Mouse (Mus musculus) c-Kit-positive CD71-negative TER-119-negative erythroid progenitor cells, embryonic 14.5 days (primary cell): ENCODE results near the gene Gm10961.

Experiments used
- DNase-seq: peaks from one replicate; pipeline ENCODE4 v3.0.0-alpha.2; 2013; ENCODE audit warnings: low read depth

Gm10961 gene

DNA sequence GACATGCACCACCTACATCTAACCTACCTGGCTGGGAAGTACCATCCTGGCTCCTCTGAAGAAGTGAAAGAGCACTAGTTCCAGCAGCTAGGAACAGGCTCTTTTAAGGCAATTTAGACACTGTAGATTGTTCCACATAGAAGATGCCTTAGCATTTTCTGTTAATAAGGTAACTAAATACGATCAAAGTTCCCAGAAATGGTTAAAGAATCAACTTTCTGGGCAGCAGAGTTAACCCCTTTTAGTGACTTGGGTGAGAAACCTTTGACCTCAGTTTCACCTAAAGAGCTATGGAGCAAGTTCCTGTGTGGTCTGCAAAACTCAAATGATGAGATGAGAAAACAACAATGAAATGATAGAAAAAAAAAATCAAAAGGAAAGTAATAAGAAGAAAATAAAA lies 33.5 kb downstream of the Gm10961 start:
- no peak for DNase-seq

DNA sequence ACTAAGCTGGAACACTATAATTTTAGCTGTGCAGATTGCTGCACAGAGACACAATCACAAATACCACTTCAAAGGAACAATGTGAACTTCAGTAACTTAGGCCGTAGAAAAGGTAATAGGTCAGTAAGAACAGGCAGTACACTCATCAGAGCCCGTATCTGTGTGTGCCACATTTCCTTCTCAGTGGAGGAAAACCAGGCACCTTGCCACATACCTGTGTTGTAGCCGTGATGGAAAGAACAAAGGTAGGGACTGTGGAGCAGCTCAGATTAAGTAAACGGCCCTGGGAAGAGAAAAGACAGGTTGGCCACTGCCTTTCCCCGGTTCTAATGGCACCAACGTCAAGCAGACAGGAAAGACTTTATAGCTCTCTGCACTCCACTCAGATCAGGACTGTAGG lies 36.3 kb downstream of the Gm10961 start:
- DNase-seq = no peak

DNA sequence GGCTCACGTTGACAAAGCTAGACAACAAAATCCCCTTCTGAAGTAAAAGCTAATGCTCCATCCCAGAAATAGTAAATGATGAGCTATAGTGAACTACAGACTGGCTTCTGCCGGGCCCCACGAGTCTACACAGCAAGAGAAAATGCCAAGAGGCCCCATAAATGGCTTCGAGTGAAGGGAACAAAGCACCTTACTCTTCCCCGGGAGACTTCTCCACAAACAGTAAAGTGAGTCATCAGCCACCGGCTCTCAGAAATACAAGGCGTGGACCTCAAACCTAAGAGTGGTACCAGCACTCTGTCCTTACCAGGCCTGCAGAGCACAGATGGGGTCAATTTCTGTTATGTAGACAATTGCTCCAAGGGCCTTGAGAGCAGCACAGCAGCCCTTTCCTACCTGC lies 37.7 kb downstream of the Gm10961 start:
- DNase-seq = no peak

DNA sequence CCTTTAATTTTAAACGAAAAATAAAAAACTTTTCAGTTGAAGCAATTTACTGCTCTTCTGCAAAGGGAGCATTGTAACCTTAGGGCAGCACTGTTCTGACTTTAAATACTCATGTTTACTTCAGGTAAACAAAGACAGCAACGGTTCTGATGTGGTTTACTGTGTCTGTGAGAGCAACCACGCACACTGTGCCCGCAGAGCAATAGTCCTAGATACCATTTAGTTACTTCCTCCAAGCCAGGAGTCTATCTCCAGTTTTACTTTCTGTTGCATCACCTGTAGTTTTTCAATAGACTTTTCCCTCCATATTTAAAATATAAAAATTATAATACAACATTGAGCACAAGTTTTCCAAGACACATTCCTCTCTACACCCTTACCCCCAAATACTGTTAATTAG lies 39.4 kb downstream of the Gm10961 start:
- no peak for DNase-seq

DNA sequence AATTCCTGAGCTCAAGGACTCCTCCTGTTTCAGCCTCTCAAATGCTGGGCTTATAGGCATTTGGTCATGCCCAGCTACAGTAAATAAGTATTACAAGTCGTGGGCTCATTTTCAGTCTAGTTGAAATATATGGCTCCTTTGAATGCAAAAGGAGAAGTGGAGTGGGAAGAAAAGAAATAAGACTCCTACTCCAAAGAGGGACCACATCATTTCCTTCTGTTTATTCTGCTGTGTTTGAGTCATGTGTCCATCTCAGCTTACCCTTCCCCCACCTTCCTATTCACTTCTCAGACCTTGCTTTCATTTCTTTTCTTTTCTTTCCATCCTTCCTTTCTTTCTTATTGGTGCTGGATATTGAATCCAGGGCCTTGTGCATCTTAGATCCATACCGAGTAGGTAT lies 40.4 kb downstream of the Gm10961 start:
- DNase-seq = no peak

DNA sequence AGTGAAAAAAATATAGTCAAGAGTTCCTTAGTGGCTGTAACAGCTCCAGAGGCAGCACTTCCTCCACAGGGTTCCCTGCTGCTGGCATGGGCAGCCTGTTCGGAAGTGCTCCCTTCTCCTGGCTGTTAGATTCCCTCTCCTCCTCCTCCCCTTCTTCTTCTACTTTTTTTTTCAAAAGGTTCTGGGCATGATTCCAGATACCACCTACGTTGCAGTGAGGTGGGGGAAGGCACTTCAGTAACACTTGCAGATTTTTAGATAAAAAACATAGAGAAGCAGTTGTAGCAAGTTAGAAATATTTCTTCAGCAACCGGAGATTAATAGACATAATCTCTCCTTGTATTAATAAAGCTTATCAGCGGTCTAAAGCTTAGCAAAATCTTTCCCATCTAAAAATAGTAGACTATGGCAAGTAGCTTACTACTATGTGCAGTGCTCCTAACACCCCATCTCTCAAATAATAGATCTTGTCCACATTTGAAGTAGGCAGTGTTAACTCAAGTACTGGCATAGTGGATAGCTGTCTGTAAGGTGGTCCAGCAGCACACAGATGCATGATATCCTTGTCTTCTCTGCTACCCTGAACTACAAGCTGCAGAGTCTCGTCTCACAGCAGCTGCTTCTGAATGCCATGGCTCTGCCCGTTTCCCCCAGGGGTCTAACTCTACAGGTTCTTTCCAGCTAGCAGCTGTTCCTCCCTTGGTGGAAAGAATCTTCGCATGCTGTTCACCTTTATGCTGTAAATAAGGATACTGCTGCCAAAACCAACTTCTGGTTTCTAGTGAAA lies 49.9 kb downstream of the Gm10961 start:
- DNase-seq = no peak
